Mouse (Mus musculus) ES-Bruce4 (cell line): ENCODE results near the gene Sv2c. TPM values are rescaled to one million over a fixed set of nuclear protein-coding genes. Genes with fewer than 3 reads are reported as not detected.

Experiments used
- H3K27ac ChIP-seq: 2 replicates; pipeline ENCODE4 v1.5.1; 2012; ENCODE audit warnings: low read length, inconsistent platforms; ENCODE audit not compliant: insufficient read depth
- H3K27me3 ChIP-seq: 2 replicates; pipeline ENCODE4 v1.6.1; 2012; ENCODE audit warnings: mild to moderate bottlenecking, low read length, inconsistent platforms; ENCODE audit not compliant: control insufficient read depth, poor library complexity, insufficient read depth, severe bottlenecking
- H3K36me3 ChIP-seq: 2 replicates; pipeline ENCODE4 v1.6.1; 2012; ENCODE audit warnings: inconsistent platforms, mild to moderate bottlenecking, low read length, moderate library complexity; ENCODE audit not compliant: control insufficient read depth, poor library complexity, insufficient read depth, severe bottlenecking
- H3K4me1 ChIP-seq: one replicate; pipeline ENCODE4 v1.8.1; 2011; ENCODE audit warnings: low read length; ENCODE audit not compliant: control insufficient read depth, insufficient read depth
- H3K4me3 ChIP-seq: 2 replicates; pipeline ENCODE4 v1.5.1; 2011; ENCODE audit warnings: low read depth, mild to moderate bottlenecking, low read length
- H3K9ac ChIP-seq: 2 replicates; pipeline ENCODE4 v1.6.1; 2012; ENCODE audit warnings: low read depth, mild to moderate bottlenecking, inconsistent platforms; ENCODE audit not compliant: poor library complexity, severe bottlenecking
- H3K9me3 ChIP-seq: replicated peaks from 2 replicates; pipeline ENCODE4 v1.6.1; 2012; ENCODE audit warnings: mild to moderate bottlenecking, low read length, inconsistent platforms; ENCODE audit not compliant: control insufficient read depth, poor library complexity, insufficient read depth, severe bottlenecking
- CTCF ChIP-seq: IDR thresholded peaks from one replicate; pipeline ENCODE4 v1.8.1; 2011; ENCODE audit warnings: low read depth, low read length
- EP300 ChIP-seq: IDR thresholded peaks from 2 replicates; pipeline ENCODE4 v1.6.1; 2011; ENCODE audit warnings: low read depth, low read length; ENCODE audit not compliant: insufficient read depth
- POLR2A ChIP-seq: IDR thresholded peaks from one replicate; pipeline ENCODE4 v1.8.1; 2011; ENCODE audit warnings: low read length; ENCODE audit not compliant: insufficient read depth
- polyA plus RNA-seq: library from polyadenylated mRNA; stranded (reverse); fragments of >200 nt; gene quantifications from 2 replicates; pipeline ENCODE4 v1.2.4, GENCODE M21; 2011; ENCODE audit warnings: low read depth; ENCODE audit not compliant: missing spikeins, insufficient read depth, insufficient read length

The Sv2c gene
- polyA plus RNA-seq, 1 experiment, result 0.19 TPM

GRCm38 (mm10) chr13:96040275-96041042, 91.9 kb downstream of the Sv2c start:
- H3K27me3 ChIP-seq, result no peaks in the 10 kb centered on the region
- no peak overlapping the region for H3K9ac ChIP-seq
- TF ChIP-seq POLR2A (no peak), CTCF (no peak), EP300 (no peak)
- no peaks in the 10 kb centered on the region for H3K4me1 ChIP-seq
- H3K9me3 ChIP-seq, result no peaks in the 10 kb centered on the region
- no peak overlapping the region for H3K27ac ChIP-seq
- H3K36me3 ChIP-seq, result no peaks in the 10 kb centered on the region
- H3K4me3 ChIP-seq, result no peak overlapping the region

- H3K4me3 ChIP-seq, result no peak overlapping the region
- no peaks in the 10 kb centered on the region for H3K9me3 ChIP-seq
- H3K4me1 ChIP-seq, result no peaks in the 10 kb centered on the region
- TF ChIP-seq CTCF (no peak), POLR2A (no peak)
- no peak overlapping the region for H3K9ac ChIP-seq
- no peak overlapping the region for H3K27ac ChIP-seq
- H3K36me3 ChIP-seq, result no peaks in the 10 kb centered on the region
- H3K27me3 ChIP-seq, result no peaks in the 10 kb centered on the region
Observed at GRCm38 (mm10) chr13:96039536-96039935, 92.8 kb downstream of the Sv2c start.

DNA sequence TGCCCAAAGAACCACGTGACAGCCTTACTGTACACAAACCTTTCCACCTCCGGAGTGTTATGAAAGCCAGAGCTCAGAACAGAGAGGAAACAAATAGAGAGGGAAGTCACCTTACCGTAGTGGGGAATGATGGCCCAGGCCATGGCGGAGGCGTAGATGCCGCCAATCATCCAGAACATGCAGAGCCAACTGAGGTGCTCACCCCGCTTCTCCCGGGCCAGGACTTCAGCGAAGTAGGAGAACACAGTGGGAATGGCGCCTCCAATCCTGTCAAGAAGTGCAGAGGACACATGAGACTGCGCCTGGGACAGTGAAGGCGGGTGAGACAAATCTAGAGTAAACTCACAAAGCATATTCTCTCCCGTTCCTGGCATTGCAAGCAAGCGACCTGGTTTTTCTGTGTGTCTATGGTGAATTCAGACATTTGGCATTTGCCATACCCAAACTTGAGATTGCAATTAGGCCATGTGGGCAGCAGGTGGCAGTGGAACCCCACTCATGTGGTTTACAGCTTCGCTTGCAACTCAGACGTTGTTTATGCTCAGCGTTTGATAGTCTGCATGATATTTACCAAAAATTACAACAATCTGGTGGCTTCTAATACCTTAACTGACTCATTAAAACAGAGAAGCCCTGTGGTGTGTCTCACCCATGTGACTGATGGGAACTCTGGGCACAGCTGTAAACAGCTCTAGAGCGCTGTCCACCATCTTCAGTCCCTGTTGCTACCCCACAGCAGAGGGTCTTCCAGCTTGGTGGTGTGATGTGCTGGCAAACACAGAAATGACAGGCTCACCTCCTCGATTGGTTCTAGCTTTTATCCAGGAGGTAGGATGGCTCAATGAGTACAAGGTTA, 101.8 kb downstream of the Sv2c start:
- Histone ChIP-seq H3K27me3 (no peaks in the 10 kb centered on the region), H3K9me3 (no peaks in the 10 kb centered on the region), H3K9ac (no peak overlapping the region), H3K4me3 (peak overlapping the region; percentile 26), H3K27ac (no peak overlapping the region), H3K36me3 (no peaks in the 10 kb centered on the region), H3K4me1 (no peaks in the 10 kb centered on the region)
- no peak for TF ChIP-seq EP300
- peak; percentile 77 for TF ChIP-seq CTCF
- no peak for TF ChIP-seq POLR2A

GRCm38 (mm10) chr13:96023858-96024257, 108.5 kb downstream of the Sv2c start:
- Histone ChIP-seq H3K9me3 (no peaks in the 10 kb centered on the region), H3K36me3 (no peaks in the 10 kb centered on the region), H3K4me1 (no peaks in the 10 kb centered on the region), H3K4me3 (no peak overlapping the region), H3K9ac (no peak overlapping the region), H3K27ac (no peak overlapping the region), H3K27me3 (no peaks in the 10 kb centered on the region)
- TF ChIP-seq POLR2A (no peak), CTCF (no peak), EP300 (no peak)

- H3K4me1 ChIP-seq, result no peaks in the 10 kb centered on the region
- H3K27ac ChIP-seq, result no peak overlapping the region
- H3K9ac ChIP-seq, result no peak overlapping the region
- TF ChIP-seq POLR2A (no peak), EP300 (no peak), CTCF (no peak)
- no peaks in the 10 kb centered on the region for H3K36me3 ChIP-seq
- no peaks in the 10 kb centered on the region for H3K9me3 ChIP-seq
- no peaks in the 10 kb centered on the region for H3K27me3 ChIP-seq
- no peak overlapping the region for H3K4me3 ChIP-seq
Observed at GRCm38 (mm10) chr13:96015516-96015915, 116.9 kb downstream of the Sv2c start.

DNA sequence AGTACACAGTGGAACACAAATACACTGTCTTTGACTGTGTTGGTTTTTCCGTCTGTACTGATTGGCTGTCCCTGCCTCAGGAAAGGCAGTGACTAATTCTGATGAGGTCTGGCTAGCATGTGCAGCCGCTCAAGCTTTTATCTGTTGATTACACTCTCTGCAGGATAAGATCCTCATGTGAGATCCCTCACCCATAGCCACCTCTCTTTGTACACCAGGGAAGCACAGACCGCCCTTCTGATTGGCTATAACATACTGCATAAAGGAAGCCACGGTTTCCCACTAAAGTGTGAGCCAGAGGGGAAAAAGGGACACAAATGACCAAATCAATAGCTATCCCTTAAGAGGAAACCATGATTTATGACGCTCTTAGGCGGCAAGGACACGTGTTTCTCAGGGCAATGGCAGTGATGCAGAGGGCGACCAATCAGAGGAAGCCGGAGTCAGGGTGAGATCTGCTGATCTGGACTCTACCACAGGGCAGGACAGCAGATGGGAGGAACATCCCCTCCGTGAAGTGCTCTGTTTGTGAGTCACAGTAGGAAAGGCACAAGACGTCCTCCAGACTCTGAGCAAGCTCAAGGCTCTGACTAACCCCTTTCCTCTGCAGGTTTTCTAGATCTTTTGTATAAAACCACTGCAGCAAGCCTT, 121.4 kb downstream of the Sv2c start:
- H3K9me3 ChIP-seq, result no peaks in the 10 kb centered on the region
- TF ChIP-seq CTCF, result no peak
- no peaks in the 10 kb centered on the region for H3K36me3 ChIP-seq
- no peak overlapping the region for H3K9ac ChIP-seq
- no peak overlapping the region for H3K4me3 ChIP-seq
- H3K27ac ChIP-seq, result no peak overlapping the region
- no peaks in the 10 kb centered on the region for H3K27me3 ChIP-seq
- no peaks in the 10 kb centered on the region for H3K4me1 ChIP-seq
